Mouse (Mus musculus) ES-Bruce4 (cell line): ENCODE measurements around the gene Tmem135.

Experiments
- CTCF ChIP-seq: IDR thresholded peaks from one replicate; pipeline ENCODE4 v1.8.1; 2011; ENCODE audit warnings: low read depth, low read length
- EP300 ChIP-seq: IDR thresholded peaks from 2 replicates; pipeline ENCODE4 v1.6.1; 2011; ENCODE audit warnings: low read depth, low read length; ENCODE audit not compliant: insufficient read depth

GRCm38 (mm10) chr7:89099756-89100155 lies 304.3 kb downstream of the Tmem135 start:
- TF ChIP-seq CTCF, result no peak
- TF ChIP-seq EP300, result no peak
